Mouse (Mus musculus) thymus, postnatal 10 days (tissue): ENCODE data around the gene Kat6b.

Experiments used
- DNase-seq, 2 experiments: peaks; one replicate each; pipeline ENCODE4 v3.0.0; 2021; ENCODE audit warnings: low spot score in 2 of 2

Gene Kat6b

DNA sequence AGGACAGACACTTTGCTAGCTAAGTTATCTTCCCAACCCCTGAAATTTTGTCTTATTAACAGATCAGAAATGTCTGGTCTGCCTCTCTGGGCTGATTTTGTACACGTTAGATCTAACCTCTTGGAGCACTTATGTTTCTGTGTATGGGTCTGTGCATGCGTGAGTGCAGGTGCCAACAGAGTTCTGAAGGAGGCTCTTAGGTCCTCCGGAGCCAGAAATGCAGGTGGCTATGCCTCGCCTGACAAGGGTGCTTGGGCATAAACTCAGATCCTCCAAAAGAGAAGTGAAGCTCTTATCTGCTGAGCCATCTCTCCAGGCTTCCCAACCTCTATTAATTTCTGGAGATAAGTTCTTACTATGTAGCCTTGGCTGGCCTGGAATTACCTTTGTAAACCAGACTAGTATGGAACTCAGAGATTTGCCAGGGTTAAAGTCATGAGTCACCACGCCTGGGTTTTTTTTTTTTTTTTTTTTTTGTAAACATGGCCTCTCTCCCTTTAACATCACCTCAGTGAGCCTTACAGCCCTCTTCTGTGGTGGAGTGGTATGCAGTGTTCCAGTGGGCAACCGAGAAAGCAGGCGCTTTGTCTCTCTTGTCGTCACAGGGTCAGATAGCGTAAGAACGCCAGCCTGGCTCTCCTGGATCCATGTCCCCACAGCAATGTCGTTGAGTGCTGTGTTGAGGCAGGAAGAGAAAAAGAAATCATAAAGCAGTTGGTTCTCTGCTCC is 79.4 kb downstream of the Kat6b start:
- peak; percentile 20 to 26 for DNase-seq

DNA sequence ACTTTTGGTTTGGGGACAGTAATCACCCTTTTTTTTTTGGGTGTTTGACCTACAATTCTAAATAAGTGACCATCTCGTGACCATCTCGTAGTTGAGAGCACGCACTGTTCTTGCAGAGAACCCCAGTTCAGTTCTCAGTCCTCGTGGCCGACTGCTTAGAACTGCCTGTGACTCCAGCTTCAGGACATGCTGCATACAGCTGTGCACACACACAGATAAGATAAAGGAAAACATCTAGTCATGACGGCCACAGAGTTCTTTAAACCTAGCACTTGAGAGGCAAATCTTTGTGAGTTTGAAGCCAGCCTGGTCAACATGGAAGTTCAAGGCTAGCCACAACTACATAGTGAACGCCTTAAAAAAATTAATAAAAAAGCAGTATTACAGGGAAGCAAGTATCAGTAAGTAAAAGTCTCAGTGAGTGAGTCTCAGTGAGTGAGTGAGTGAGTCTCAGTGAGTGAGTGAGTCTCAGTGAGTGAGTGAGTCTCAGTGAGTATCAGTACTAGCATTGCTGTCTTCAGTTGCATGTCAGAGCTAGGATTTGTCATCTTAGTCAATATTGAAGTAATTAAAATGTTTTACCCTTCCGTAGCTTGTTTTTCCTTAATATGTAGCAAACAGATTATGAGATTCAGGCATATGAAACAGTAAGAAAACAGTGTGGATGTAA is 80.3 kb downstream of the Kat6b start:
- no peak for DNase-seq

DNA sequence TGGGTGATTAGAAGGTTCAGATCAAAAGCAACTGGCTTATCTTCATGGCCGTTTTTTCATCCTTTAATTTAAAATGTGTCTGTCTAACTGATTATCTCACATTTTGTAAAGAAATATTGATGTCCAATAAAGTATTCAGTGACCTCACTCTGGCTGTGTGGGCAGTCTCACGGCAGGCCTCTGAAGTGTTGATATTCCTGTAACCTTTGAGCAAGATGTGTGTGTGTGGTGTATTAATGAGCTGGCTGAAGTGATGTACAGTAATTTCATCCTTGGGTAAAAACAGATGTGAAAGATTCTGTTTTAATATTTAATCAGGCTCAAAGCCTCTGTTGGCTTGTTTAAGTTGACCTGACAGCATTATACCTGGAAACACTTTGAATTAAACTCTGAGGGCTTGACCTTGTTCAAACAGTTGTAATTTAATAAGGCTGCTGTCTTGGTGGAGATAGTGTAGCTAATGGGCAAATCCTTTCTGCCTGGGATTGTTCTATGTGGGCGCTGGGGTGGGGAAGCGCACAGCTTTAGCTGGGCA is 82.4 kb downstream of the Kat6b start:
- DNase-seq: no peak

DNA sequence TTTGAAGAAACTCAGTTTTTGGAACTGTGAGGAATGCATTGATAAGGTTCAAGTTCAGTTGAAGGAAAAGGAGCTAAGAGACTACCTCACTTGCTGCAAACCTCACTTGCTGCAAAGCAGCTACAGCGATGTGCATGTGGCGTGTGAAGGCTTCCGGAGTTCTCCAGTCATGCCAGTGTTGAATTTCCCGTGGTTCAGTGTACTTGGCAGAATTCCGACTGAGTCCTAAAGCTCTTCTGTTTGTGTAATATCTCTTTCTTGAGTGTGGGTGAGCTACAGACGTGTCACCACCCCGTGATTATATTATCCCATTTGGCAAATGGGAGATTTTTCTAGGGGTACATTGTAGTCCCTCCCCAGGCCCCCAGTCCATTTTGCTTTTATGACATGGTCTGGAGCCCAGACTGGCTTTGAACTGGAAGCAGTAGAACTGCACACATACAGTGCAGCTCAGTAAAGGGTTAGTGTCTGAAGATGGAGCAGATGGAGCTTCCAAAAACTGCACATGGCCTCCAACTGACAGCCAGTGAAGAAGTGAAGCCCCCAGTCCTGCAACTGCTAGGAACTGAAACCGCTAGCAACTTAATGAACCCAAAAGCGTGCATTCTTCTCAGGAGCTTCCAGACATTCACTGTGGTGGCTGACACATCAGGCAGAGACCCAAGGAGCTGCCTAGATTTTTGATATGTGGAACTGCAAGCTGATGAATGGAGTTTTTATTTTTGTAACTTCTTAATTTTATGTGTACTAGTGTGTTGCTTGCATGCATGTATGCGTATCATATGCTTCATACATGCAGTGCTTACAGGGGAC is 84.5 kb downstream of the Kat6b start:
- DNase-seq: no peak

DNA sequence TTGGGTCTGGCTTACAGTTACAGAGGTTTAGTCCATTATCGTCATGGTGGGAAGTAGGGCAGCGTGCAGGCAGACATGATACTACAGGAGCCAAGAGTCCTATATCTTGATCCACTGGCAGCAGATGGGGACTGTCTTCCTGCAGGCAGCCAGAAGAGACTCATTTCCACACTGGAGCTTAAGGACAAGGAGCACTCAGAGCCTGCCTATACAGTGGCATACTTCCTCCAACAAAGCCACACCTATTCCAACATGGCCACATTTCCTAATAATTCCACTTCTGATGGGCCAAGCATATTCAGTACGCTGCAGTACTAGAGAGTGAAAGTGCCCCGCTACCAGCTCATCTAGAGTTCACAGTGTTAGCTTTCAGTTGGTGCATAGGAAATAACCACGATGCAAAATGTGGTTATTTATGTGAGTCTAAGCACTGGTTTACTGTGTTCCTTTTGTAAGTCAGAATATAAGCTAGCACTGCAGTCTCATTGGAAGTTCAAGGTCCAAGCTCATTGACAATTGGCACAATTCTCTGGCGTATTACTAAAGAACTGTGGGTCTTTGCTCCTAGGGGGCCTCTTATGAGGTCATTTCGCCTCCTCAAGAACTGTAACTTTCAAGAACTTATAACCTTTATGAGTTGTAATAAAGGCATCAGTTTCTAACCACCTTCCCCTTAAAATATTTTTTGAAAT is 86.2 kb downstream of the Kat6b start:
- no peak for DNase-seq

DNA sequence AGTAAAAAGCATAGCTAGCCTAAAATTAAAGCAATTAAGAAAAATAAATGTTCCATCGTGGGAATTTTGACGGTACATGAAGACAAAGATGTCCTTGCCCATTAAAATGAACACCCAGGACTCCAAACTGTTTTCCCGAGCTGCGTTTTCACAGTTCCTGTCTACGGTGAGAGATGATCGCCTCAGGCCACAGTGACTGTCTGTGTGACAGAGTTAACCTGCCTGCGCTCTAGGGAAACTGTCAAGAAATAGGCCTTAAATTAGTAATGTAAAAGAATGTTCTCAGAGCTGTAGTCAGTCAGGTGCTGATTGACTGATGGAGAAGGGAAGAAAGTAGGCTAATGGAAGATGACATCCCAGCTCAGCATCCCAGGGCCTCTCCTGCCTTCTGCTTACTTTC is 87.6 kb downstream of the Kat6b start:
- DNase-seq: no peak

- DNase-seq: no peak
Observed at GRCm38 (mm10) chr14:21574686-21575309, 93.6 kb downstream of the Kat6b start.

- DNase-seq: no peak
Observed at GRCm38 (mm10) chr14:21576867-21577266, 95.6 kb downstream of the Kat6b start.

GRCm38 (mm10) chr14:21581198-21581597 is 100.0 kb downstream of the Kat6b start:
- no peak for DNase-seq

- no peak for DNase-seq
Observed at GRCm38 (mm10) chr14:21582301-21582700, 101.1 kb downstream of the Kat6b start.

- DNase-seq: no peak
Observed at GRCm38 (mm10) chr14:21583051-21583450, 101.8 kb downstream of the Kat6b start.

DNA sequence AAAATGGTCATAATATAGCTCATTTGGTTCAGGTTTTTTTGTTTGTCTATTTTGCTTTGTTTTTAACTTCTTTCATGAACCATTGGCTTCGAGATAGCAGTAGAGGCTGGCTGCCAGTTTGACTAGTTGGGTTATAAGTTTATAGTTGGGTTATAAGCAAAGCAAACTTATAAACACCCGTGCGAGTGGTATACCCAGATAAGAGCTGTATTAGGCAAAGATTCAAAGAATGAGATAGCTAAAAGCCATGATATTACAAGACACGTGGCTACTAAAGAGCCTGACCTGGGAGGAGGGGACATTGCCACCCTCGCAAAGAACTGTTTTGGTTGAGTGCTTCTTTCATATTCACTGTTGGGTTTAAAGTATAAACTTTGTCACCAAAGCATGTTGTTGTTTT is 102.6 kb downstream of the Kat6b start:
- no peak for DNase-seq

DNA sequence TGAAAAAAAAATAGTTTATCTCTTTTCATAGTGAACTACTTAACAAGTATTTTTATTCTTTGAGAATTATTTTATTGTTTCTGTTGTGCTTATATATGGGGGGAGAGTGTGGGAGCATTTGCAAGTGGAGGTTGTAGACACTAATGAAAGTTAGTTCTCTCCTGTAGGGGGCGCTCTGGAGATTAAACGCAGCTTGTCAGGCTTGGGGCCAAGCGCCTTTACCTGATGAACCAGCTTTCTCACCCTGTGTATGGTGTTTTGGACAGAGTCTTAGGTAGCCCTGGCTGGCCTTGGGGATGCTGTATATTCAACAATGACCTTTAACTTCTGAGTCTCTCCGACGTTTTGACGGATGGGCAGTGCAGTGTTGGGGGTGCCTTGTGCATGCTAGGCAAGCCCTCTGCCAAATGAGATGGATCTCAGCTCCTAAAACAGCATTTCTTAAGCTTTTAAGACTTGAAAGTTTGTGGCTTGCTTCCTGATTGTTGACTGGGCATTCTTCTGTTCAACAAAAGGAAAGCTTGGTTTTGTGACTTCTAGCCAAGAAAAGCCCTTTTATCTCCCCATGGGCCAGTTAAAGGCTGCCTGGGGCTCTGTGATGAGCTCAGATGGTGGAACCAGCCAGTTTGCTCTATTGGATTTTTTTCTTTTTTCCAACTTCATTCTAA is 103.4 kb downstream of the Kat6b start:
- peak in 1 of 2 experiments; percentile 19 for DNase-seq

DNA sequence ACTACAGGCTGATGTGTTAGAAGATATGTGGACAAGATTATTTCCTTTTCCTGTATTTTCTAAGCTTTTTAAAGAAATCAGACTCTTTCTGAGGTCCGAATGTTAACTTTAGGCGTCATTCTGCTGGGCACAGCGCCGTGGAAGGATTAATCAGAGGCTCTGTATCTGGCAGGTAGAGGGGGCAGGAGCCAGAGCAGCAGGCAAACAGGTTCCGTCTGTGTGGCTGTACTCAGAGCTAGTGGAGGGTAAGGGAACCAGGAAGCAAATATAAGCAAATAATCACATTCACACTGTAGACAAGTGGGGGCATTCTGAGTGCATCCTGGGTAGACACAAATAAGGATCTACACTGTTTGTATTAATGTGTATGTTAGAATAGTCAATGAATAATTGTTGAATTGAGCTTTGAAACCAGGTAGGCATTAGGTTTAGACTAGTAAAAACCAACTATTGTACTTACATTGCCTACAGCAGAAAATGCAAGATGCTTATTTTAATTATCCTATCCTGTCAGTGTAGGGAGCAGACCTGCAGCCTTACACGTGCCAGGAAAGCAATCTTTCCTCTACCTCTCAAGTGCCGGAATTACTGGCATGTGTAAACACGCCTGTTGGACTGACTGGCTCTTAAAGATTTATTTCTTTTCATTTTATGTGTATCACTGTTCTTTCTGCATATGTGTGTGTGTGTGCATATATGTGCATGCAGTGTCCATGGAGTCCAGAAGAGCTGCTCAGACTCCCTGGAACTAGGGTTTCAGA is 104.4 kb downstream of the Kat6b start:
- no peak for DNase-seq

GRCm38 (mm10) chr14:21586481-21587118 is 105.4 kb downstream of the Kat6b start:
- DNase-seq: no peak

DNA sequence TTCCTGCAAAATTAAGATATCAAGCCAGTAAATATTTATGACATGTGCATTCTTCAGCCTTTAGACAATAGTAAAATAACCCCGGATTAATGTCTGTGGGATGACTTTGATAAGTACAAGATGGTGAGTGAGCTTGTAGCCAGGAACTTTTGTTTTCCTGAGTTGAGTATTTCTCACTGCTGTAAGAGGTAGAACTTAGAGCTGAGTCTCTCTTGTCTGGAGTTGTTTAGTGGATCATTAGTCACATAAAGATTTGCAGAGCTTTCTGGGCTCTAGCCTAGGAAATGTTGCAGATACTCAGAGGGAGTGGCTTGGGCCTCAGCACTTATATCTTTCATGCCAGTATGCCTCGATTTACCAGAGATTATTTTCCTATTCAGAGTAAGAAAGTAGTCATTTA is 106.7 kb downstream of the Kat6b start:
- DNase-seq: no peak

GRCm38 (mm10) chr14:21589620-21590019 is 108.4 kb downstream of the Kat6b start:
- DNase-seq: no peak

DNA sequence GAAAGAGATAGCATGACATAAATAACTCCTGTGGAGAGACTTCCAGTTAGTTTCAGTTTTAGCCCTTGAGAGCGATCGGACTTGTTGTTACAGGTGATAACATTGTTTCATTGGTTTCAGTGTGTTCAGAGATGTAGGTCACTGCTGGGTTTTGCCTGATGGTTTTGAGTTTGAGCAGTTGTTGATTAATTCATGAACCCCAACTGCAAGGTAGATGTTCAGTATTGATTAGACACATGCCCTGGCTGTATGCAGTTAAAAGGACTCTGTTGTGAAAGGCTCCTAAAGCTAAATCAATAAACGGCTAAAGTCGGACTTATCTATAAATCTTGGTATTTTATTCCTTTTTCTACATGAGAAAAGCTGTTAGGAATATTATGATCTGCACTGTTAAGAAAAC is 109.0 kb downstream of the Kat6b start:
- DNase-seq: no peak

- DNase-seq: no peak
Observed at GRCm38 (mm10) chr14:21592152-21592551, 110.9 kb downstream of the Kat6b start.
